Mouse (Mus musculus) liver, embryonic 15.5 days (tissue): ENCODE results near the gene Ifi214. TPM values are rescaled to one million over a fixed set of nuclear protein-coding genes. Genes with fewer than 3 reads are reported as not detected.
"Not testable (repeated sequence)": the region's sequence is repeated elsewhere in the genome, so short reads cannot be mapped to it uniquely, and the experiment has no call there.

ENCODE experiments used
- ATAC-seq: fragments of 200-750 bp; cut with Nextera tagmentation; 2 replicates; pipeline ENCODE4 v1.8.0; 2017; ENCODE audit warnings: moderate number of reproducible peaks, mild to moderate bottlenecking, moderate library complexity; ENCODE audit not compliant: insufficient read depth
- H3K27ac ChIP-seq: fragments of 300-500 bp; sonication (generic); replicated peaks from 2 replicates; pipeline ENCODE4 v1.5.1; 2015; ENCODE audit warnings: mild to moderate bottlenecking, inconsistent platforms
- H3K27me3 ChIP-seq: fragments of 300-500 bp; sonication (generic); 2 replicates; pipeline ENCODE4 v1.6.1; 2015; ENCODE audit warnings: mild to moderate bottlenecking, inconsistent platforms
- H3K36me3 ChIP-seq: fragments of 300-500 bp; sonication (generic); replicated peaks from 2 replicates; pipeline ENCODE4 v1.6.1; 2015; ENCODE audit warnings: moderate library complexity, mild to moderate bottlenecking, inconsistent platforms
- H3K4me1 ChIP-seq: fragments of 300-500 bp; sonication (generic); replicated peaks from 2 replicates; pipeline ENCODE4 v1.6.1; 2015; ENCODE audit warnings: inconsistent platforms
- H3K4me2 ChIP-seq: fragments of 300-500 bp; sonication (generic); 2 replicates; pipeline ENCODE4 v1.6.1; 2015; ENCODE audit warnings: moderate library complexity, mild to moderate bottlenecking, inconsistent platforms
- H3K4me3 ChIP-seq: fragments of 300-500 bp; sonication (generic); replicated peaks from 2 replicates; pipeline ENCODE4 v1.5.1; 2015; ENCODE audit warnings: mild to moderate bottlenecking, inconsistent platforms
- H3K9ac ChIP-seq: fragments of 300-500 bp; sonication (generic); 2 replicates; pipeline ENCODE4 v1.6.1; 2015; ENCODE audit warnings: moderate library complexity, mild to moderate bottlenecking, inconsistent platforms
- H3K9me3 ChIP-seq: fragments of 300-500 bp; sonication (generic); replicated peaks from 2 replicates; pipeline ENCODE4 v1.6.1; 2016; ENCODE audit warnings: inconsistent platforms
- WGBS: fragments of 180-500 bp; shearing (Covaris S2); methylation state at CpG from one replicate; pipeline ENCODE4 v1.1.7; 2015; ENCODE audit warnings: mixed read lengths; ENCODE audit not compliant: insufficient replicate concordance; 5-methylcytosine and 5-hydroxymethylcytosine counted together
- polyA plus RNA-seq: library from polyadenylated mRNA; unstranded; fragments of >200 nt; fragmentation: Nextera tagmentation; extraction: Ambion mirVana; gene quantifications from 2 replicates; pipeline ENCODE4 v1.2.1, GENCODE M21; 2015

Ifi214 gene
- 0.02 TPM in 1 of 2 replicates, not detected in the other for polyA plus RNA-seq

GRCm38 (mm10) chr1:173535791-173536190 lies at the start of gene Ifi214:
Gene Ifi214 (minus strand): TSS chr1:173535957.
- not testable (repeated sequence) for H3K27me3 ChIP-seq, H3K9ac ChIP-seq, H3K4me1 ChIP-seq, H3K36me3 ChIP-seq, ATAC-seq, H3K9me3 ChIP-seq, H3K4me2 ChIP-seq, H3K27ac ChIP-seq, H3K4me3 ChIP-seq
- WGBS = 68% methylated on average over 3 of the region's 3 CpGs

GRCm38 (mm10) chr1:173579921-173580585 lies 44.3 kb upstream of the Ifi214 start:
- no peak overlapping the region for H3K4me2 ChIP-seq
- ATAC-seq = no peak
- WGBS = 74% methylated on average over 26 of the region's 26 CpGs
- no peaks in the 10 kb centered on the region for H3K27me3 ChIP-seq
- no peak overlapping the region for H3K4me3 ChIP-seq
- H3K4me1 ChIP-seq = no peaks in the 10 kb centered on the region
- H3K27ac ChIP-seq = no peak overlapping the region
- H3K9ac ChIP-seq = no peak overlapping the region
- H3K36me3 ChIP-seq = no peaks in the 10 kb centered on the region
- peaks cover 21% of the 10 kb centered on the region for H3K9me3 ChIP-seq

- Histone ChIP-seq H3K36me3 (no peaks in the 10 kb centered on the region), H3K27me3 (no peaks in the 10 kb centered on the region), H3K4me3 (no peak overlapping the region), H3K9me3 (peaks cover 21% of the 10 kb centered on the region), H3K27ac (no peak overlapping the region), H3K4me2 (no peak overlapping the region), H3K9ac (no peak overlapping the region), H3K4me1 (no peaks in the 10 kb centered on the region)
- 72% methylated on average over 9 of the region's 9 CpGs for WGBS
- ATAC-seq = no peak
Observed at GRCm38 (mm10) chr1:173579079-173579478, 43.3 kb upstream of the Ifi214 start.

GRCm38 (mm10) chr1:173550491-173551050 lies 14.8 kb upstream of the Ifi214 start:
- H3K4me3 ChIP-seq, ATAC-seq, H3K4me1 ChIP-seq, H3K27ac ChIP-seq, H3K9me3 ChIP-seq, H3K27me3 ChIP-seq, H3K36me3 ChIP-seq, H3K9ac ChIP-seq, H3K4me2 ChIP-seq: not testable (repeated sequence)
- WGBS = 52% methylated on average over 5 of the region's 5 CpGs

- H3K4me1 ChIP-seq, H3K9me3 ChIP-seq, H3K36me3 ChIP-seq, H3K9ac ChIP-seq, H3K4me2 ChIP-seq, H3K27me3 ChIP-seq, ATAC-seq, H3K4me3 ChIP-seq, H3K27ac ChIP-seq: not testable (repeated sequence)
- WGBS = 56% methylated on average over 3 of the region's 3 CpGs
Observed at GRCm38 (mm10) chr1:173548798-173549197, 13.0 kb upstream of the Ifi214 start.

GRCm38 (mm10) chr1:173521452-173521851 lies 14.3 kb downstream of the Ifi214 start:
- no peaks in the 10 kb centered on the region for H3K4me1 ChIP-seq
- no peak overlapping the region for H3K4me2 ChIP-seq
- no peak overlapping the region for H3K27ac ChIP-seq
- no peaks in the 10 kb centered on the region for H3K9me3 ChIP-seq
- H3K9ac ChIP-seq = no peak overlapping the region
- no peaks in the 10 kb centered on the region for H3K36me3 ChIP-seq
- ATAC-seq = no peak
- no peaks in the 10 kb centered on the region for H3K27me3 ChIP-seq
- no peak overlapping the region for H3K4me3 ChIP-seq

- not testable (repeated sequence) for H3K9me3 ChIP-seq, H3K27ac ChIP-seq, H3K36me3 ChIP-seq, H3K9ac ChIP-seq, H3K4me2 ChIP-seq, H3K4me3 ChIP-seq, ATAC-seq, H3K4me1 ChIP-seq, H3K27me3 ChIP-seq
- 62% methylated on average over 2 of the region's 2 CpGs for WGBS
Observed at GRCm38 (mm10) chr1:173510595-173510994, 25.2 kb downstream of the Ifi214 start.

GRCm38 (mm10) chr1:173491483-173491882 lies 44.3 kb downstream of the Ifi214 start:
- not testable (repeated sequence) for H3K4me3 ChIP-seq, H3K36me3 ChIP-seq, H3K9ac ChIP-seq, H3K4me1 ChIP-seq, H3K27me3 ChIP-seq, H3K4me2 ChIP-seq, ATAC-seq, H3K27ac ChIP-seq, H3K9me3 ChIP-seq

- H3K4me2 ChIP-seq, H3K27ac ChIP-seq, H3K9ac ChIP-seq, H3K4me3 ChIP-seq, H3K27me3 ChIP-seq, H3K9me3 ChIP-seq, H3K4me1 ChIP-seq, H3K36me3 ChIP-seq, ATAC-seq: not testable (repeated sequence)
- WGBS = 36% methylated on average over 3 of the region's 3 CpGs
Observed at GRCm38 (mm10) chr1:173490812-173491480, 44.8 kb downstream of the Ifi214 start, which contains the start of gene Ifi206. Gene Ifi206 (minus strand): TSS chr1:173491041.

- 53% methylated on average over 3 of the region's 3 CpGs for WGBS
- ATAC-seq, H3K4me1 ChIP-seq: not testable (repeated sequence)
Observed at GRCm38 (mm10) chr1:173481182-173481574, 54.6 kb downstream of the Ifi214 start.

GRCm38 (mm10) chr1:173480399-173481181 lies 55.2 kb downstream of the Ifi214 start:
- 61% methylated on average over 5 of the region's 5 CpGs for WGBS
- H3K9me3 ChIP-seq = not testable (repeated sequence)

More at GRCm38 (mm10) chr1:173481182-173481574, 54.6 kb downstream of the Ifi214 start:
- H3K4me2 ChIP-seq, H3K9me3 ChIP-seq, H3K9ac ChIP-seq, H3K36me3 ChIP-seq, H3K27me3 ChIP-seq, H3K4me3 ChIP-seq, H3K27ac ChIP-seq: not testable (repeated sequence)

More at GRCm38 (mm10) chr1:173480399-173481181, 55.2 kb downstream of the Ifi214 start:
- H3K4me1 ChIP-seq, H3K9ac ChIP-seq, H3K4me2 ChIP-seq, H3K27ac ChIP-seq, H3K36me3 ChIP-seq, ATAC-seq, H3K4me3 ChIP-seq, H3K27me3 ChIP-seq: not testable (repeated sequence)
